Mouse (Mus musculus) midbrain, embryonic 16.5 days (tissue): ENCODE data around the gene Foxd3. TPM values are rescaled to one million over a fixed set of nuclear protein-coding genes. Genes with fewer than 3 reads are reported as not detected.
A peak's percentile ranks its signal among the peaks of the same experiment; 100 is the strongest.

Experiments
- ATAC-seq: fragments of 200-750 bp; cut with Nextera tagmentation; 2 replicates; pipeline ENCODE4 v1.8.0; 2017; ENCODE audit warnings: moderate TSS enrichment
- H3K27ac ChIP-seq: fragments of 300-500 bp; sonication (generic); 2 replicates; pipeline ENCODE4 v1.5.1; 2014; ENCODE audit warnings: mild to moderate bottlenecking, low read length, mixed read lengths
- H3K27me3 ChIP-seq: fragments of 300-500 bp; sonication (generic); 2 replicates; pipeline ENCODE4 v1.6.1; 2014; ENCODE audit warnings: low read depth, low read length, mixed read lengths; ENCODE audit not compliant: control insufficient read depth, insufficient read depth
- H3K36me3 ChIP-seq: fragments of 300-500 bp; sonication (generic); 2 replicates; pipeline ENCODE4 v1.6.1; 2014; ENCODE audit warnings: mild to moderate bottlenecking, low read length, moderate library complexity, mixed read lengths; ENCODE audit not compliant: control insufficient read depth, insufficient read depth
- H3K4me1 ChIP-seq: fragments of 300-500 bp; sonication (generic); 2 replicates; pipeline ENCODE4 v1.6.1; 2014; ENCODE audit warnings: mild to moderate bottlenecking, low read length, mixed read lengths; ENCODE audit not compliant: control insufficient read depth, insufficient read depth
- H3K4me2 ChIP-seq: fragments of 300-500 bp; sonication (generic); 2 replicates; pipeline ENCODE4 v1.6.1; 2014; ENCODE audit warnings: mild to moderate bottlenecking, low read length, mixed read lengths
- H3K4me3 ChIP-seq: fragments of 300-500 bp; sonication (generic); 2 replicates; pipeline ENCODE4 v1.5.1; 2014; ENCODE audit warnings: low read depth, mild to moderate bottlenecking, low read length, moderate library complexity, mixed read lengths
- H3K9ac ChIP-seq: fragments of 300-500 bp; sonication (generic); 2 replicates; pipeline ENCODE4 v1.6.1; 2014; ENCODE audit warnings: low read depth, low read length, mixed read lengths
- H3K9me3 ChIP-seq: fragments of 300-500 bp; sonication (generic); replicated peaks from 2 replicates; pipeline ENCODE4 v1.6.1; 2014; ENCODE audit warnings: mild to moderate bottlenecking, low read length, mixed read lengths; ENCODE audit not compliant: control insufficient read depth, poor library complexity, severe bottlenecking
- WGBS: fragments of 180-500 bp; shearing (Covaris S2); extraction: QIAGEN DNeasy Blood & Tissue Kit; methylation state at CpG from one replicate; pipeline ENCODE4 v1.1.7; 2014; 5-methylcytosine and 5-hydroxymethylcytosine counted together
- polyA plus RNA-seq: library from polyadenylated mRNA; unstranded; fragments of >200 nt; fragmentation: Nextera tagmentation; extraction: Ambion mirVana; gene quantifications from 2 replicates; pipeline ENCODE4 v1.2.1, GENCODE M21; 2015

The Foxd3 gene
- polyA plus RNA-seq, 1 experiment from 2014 or later, result 0.18 TPM

DNA sequence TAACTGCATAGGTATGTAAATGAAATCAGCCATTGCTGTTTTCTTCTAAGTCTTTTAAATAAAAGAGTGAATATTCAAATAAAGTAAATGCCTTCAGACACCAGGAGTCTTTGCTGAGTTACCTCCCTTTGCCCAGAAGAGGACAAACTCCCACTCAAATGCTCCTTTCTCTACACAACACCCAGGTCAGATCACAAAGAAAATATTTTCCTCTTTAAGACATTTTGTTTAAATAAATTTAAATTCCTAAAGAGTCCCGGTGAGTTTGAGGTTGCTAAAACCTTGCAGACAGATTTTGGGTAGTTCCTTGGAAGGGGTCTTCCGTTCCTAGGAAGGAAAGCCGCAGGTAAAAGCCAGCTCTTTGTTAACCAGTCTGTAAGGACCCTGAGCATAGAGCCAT is 14.2 kb upstream of the Foxd3 start:
- WGBS, result 27% methylated on average over 3 of the region's 3 CpGs
- no peaks in the 10 kb centered on the region for H3K36me3 ChIP-seq
- H3K27ac ChIP-seq, result no peak overlapping the region
- H3K9me3 ChIP-seq, result no peaks in the 10 kb centered on the region
- H3K4me1 ChIP-seq, result no peaks in the 10 kb centered on the region
- H3K9ac ChIP-seq, result no peak overlapping the region
- ATAC-seq, result no peak
- peaks cover 26% of the 10 kb centered on the region for H3K27me3 ChIP-seq
- H3K4me3 ChIP-seq, result no peak overlapping the region
- H3K4me2 ChIP-seq, result no peak overlapping the region

DNA sequence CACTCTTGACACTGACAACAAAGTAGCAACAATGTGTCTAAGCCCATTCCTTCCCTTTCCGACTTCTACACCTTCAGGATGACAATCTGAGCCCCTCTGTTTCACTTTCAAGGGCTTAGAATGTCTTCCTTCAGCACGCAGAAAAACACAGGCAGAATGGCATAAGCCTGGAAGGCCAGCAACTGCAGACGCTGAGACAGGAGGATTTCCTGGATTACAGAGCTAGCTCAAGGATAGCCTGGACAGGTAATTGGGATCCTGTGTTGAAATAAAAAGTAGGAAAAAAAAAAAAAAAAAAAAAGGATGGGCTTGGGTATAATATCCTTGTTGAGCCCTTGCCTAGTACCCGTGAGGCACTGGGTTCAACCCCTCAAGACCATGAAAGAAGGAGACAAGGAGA is 10.5 kb upstream of the Foxd3 start:
- Histone ChIP-seq H3K4me2 (no peak overlapping the region), H3K4me1 (no peaks in the 10 kb centered on the region), H3K4me3 (no peak overlapping the region), H3K36me3 (no peaks in the 10 kb centered on the region), H3K27ac (no peak overlapping the region), H3K9ac (no peak overlapping the region), H3K27me3 (peaks cover 54% of the 10 kb centered on the region), H3K9me3 (no peaks in the 10 kb centered on the region)
- 82% methylated on average over 4 of the region's 4 CpGs for WGBS
- ATAC-seq, result no peak

DNA sequence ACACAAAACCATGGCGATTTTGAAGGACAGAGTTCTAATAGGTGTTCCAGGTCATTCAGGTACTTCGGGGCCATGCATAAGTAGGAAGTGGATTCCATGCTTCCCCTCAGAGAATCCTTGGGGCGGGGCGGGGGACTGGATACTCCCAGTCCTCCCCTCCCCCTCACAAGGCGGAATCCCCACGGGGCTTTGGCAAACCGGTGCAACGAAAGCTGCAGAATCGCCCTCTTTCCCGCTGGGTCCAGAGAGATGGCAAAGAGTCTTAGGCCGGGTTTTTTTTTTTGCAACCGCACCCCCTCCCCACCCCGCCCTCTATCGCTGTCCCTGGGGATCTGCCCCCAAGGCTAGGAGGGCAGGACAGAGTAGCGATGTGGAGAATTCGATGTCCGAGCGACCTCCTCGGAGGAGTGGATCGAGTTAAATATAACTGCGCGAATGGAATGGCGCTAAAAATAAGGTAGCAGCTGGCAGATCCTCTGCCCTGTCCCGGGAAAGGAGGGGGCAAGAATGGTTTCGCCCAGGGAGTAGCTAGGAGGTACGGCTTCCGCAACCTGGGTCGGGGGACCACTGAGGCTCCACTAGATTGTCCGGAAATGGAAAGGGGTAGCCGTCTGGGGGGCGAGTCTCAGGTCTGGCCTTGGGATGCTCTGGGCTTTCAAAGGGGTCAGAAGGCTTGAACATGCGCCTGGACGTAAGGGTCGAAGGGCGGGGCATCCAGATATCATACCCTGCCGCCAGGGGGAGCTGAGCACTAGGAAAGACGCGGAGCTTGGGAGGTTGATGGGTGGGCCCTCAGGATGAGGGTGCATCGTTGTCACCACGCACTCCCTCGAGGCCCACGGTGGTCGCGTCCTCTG is 5.8 kb upstream of the Foxd3 start:
- 3% methylated on average over 44 of the region's 44 CpGs for WGBS
- ATAC-seq, result no peak
- no peaks in the 10 kb centered on the region for H3K9me3 ChIP-seq
- H3K36me3 ChIP-seq, result no peaks in the 10 kb centered on the region
- H3K4me1 ChIP-seq, result no peaks in the 10 kb centered on the region; the same call in 1 of the 2 replicates
- H3K27ac ChIP-seq, result no peak overlapping the region
- H3K4me2 ChIP-seq, result no peak overlapping the region
- no peak overlapping the region for H3K4me3 ChIP-seq
- H3K9ac ChIP-seq, result no peak overlapping the region
- peaks cover 63% of the 10 kb centered on the region for H3K27me3 ChIP-seq

- WGBS, result under 1% methylated on average over 59 of the region's 59 CpGs
- Histone ChIP-seq H3K27me3 (peaks cover 64% of the 10 kb centered on the region), H3K27ac (no peak overlapping the region), H3K4me2 (peak overlapping the region; percentile 20; the same call in 1 of the 2 replicates), H3K9ac (no peak overlapping the region), H3K4me1 (no peaks in the 10 kb centered on the region; the same call in 1 of the 2 replicates), H3K4me3 (no peak overlapping the region), H3K36me3 (no peaks in the 10 kb centered on the region), H3K9me3 (no peaks in the 10 kb centered on the region)
- no peak for ATAC-seq
These were observed 5.0 kb upstream of the Foxd3 start for GRCm38 (mm10) chr4:99650945-99651690.

- Histone ChIP-seq H3K9ac (no peak overlapping the region), H3K36me3 (no peaks in the 10 kb centered on the region), H3K4me2 (no peak overlapping the region), H3K9me3 (no peaks in the 10 kb centered on the region), H3K27ac (no peak overlapping the region), H3K27me3 (peaks cover 60% of the 10 kb centered on the region), H3K4me3 (no peak overlapping the region), H3K4me1 (no peaks in the 10 kb centered on the region; the same call in 1 of the 2 replicates)
- ATAC-seq, result no peak
- WGBS, result 13% methylated on average over 10 of the region's 10 CpGs
These were observed 4.2 kb upstream of the Foxd3 start for GRCm38 (mm10) chr4:99651823-99652450.

DNA sequence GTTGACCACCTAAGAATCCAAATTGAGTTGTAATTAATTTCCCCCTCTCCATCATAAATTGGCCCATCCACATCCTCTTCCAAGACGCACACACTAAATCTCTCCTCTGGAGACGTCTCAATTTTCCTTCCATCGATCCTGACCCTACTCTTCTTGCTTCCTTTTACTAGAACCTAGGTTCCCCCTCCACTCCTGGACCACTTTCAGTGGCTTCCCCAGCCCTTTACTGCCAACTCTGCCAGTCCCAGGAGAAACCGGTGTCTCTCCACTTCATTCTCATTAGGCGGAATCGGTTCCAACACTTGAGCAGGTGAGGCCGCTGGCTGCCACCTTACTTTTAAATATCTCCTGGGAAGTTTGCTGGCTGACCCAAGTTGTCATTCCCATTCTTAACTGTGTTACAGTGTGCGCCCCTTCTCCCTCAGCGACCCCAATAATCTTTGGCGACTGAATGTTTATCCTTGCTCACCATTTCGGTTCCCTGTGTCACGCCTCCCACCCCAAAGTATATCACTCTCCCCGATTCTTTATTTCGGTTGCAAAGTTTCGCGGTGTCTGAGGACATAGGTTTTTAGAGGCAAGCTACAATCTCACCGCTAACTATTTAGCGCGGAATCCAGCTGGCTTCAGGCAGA is 3.4 kb upstream of the Foxd3 start:
- WGBS, result 1% methylated on average over 19 of the region's 19 CpGs

GRCm38 (mm10) chr4:99653216-99653607 is 2.9 kb upstream of the Foxd3 start:
- Histone ChIP-seq H3K9ac (no peak overlapping the region), H3K36me3 (no peaks in the 10 kb centered on the region), H3K9me3 (no peaks in the 10 kb centered on the region), H3K4me2 (no peak overlapping the region), H3K27me3 (peaks cover 53% of the 10 kb centered on the region), H3K27ac (no peak overlapping the region), H3K4me1 (peaks cover 3% of the 10 kb centered on the region; the same call in 1 of the 2 replicates), H3K4me3 (no peak overlapping the region)
- WGBS, result under 1% methylated on average over 25 of the region's 25 CpGs
- ATAC-seq, result no peak

More for the DNA sequence above, 3.4 kb upstream of the Foxd3 start:
- Histone ChIP-seq H3K36me3 (no peaks in the 10 kb centered on the region), H3K27me3 (peaks cover 54% of the 10 kb centered on the region), H3K27ac (no peak overlapping the region), H3K9ac (no peak overlapping the region), H3K4me1 (peaks cover 3% of the 10 kb centered on the region; the same call in 1 of the 2 replicates), H3K9me3 (no peaks in the 10 kb centered on the region), H3K4me3 (no peak overlapping the region), H3K4me2 (no peak overlapping the region)
- no peak for ATAC-seq

GRCm38 (mm10) chr4:99653608-99654221 is 2.4 kb upstream of the Foxd3 start:
- no peak for ATAC-seq
- Histone ChIP-seq H3K36me3 (no peaks in the 10 kb centered on the region), H3K4me3 (no peak overlapping the region), H3K27ac (no peak overlapping the region), H3K9ac (no peak overlapping the region), H3K4me1 (peaks cover 3% of the 10 kb centered on the region; the same call in 1 of the 2 replicates), H3K27me3 (peaks cover 48% of the 10 kb centered on the region), H3K4me2 (no peak overlapping the region), H3K9me3 (no peaks in the 10 kb centered on the region)
- WGBS, result under 1% methylated on average over 36 of the region's 36 CpGs
